Mouse (Mus musculus): ENCODE data around the gene Igfbp3.

Igfbp3 gene

GRCm38 (mm10) chr11:7210343-7210742, 3.4 kb downstream of the Igfbp3 start:
- peak; percentile 59 to 75 for DNase-seq

- no peak for DNase-seq
Observed at GRCm38 (mm10) chr11:7203846-7204245, 9.9 kb downstream of the Igfbp3 start.

- DNase-seq, result no peak
Observed at GRCm38 (mm10) chr11:7202206-7202605, 11.5 kb downstream of the Igfbp3 start.

- DNase-seq, result no peak
Observed at GRCm38 (mm10) chr11:7200393-7200783, 13.3 kb downstream of the Igfbp3 start.

GRCm38 (mm10) chr11:7199736-7200392, 13.9 kb downstream of the Igfbp3 start:
- peak; percentile 48 to 52 for DNase-seq

- no peak for DNase-seq
Observed at GRCm38 (mm10) chr11:7198481-7199256, 15.1 kb downstream of the Igfbp3 start.

GRCm38 (mm10) chr11:7198006-7198405, 15.7 kb downstream of the Igfbp3 start:
- DNase-seq, result no peak

GRCm38 (mm10) chr11:7197491-7197941, 16.2 kb downstream of the Igfbp3 start, which contains the start of gene Igfbp1:
Gene Igfbp1 (plus strand): TSS chr11:7197782.
- peak; percentile 75 to 85 for DNase-seq

- DNase-seq, result no peak
Observed at GRCm38 (mm10) chr11:7195312-7195685, 18.4 kb downstream of the Igfbp3 start.

- DNase-seq, result no peak
Observed at GRCm38 (mm10) chr11:7194432-7195311, 19.1 kb downstream of the Igfbp3 start.

GRCm38 (mm10) chr11:7193134-7193533, 20.6 kb downstream of the Igfbp3 start:
- DNase-seq, result no peak

GRCm38 (mm10) chr11:7192710-7193109, 21.0 kb downstream of the Igfbp3 start:
- DNase-seq, result no peak

GRCm38 (mm10) chr11:7188469-7188868, 25.3 kb downstream of the Igfbp3 start, which contains the start of gene Gm11985:
Gene Gm11985 (minus strand): TSS chr11:7188569.
- DNase-seq, result no peak

GRCm38 (mm10) chr11:7187472-7187871, 26.3 kb downstream of the Igfbp3 start:
- DNase-seq, result no peak

GRCm38 (mm10) chr11:7184420-7184819, 29.3 kb downstream of the Igfbp3 start:
- DNase-seq, result no peak

- no peak for DNase-seq
Observed at GRCm38 (mm10) chr11:7182409-7183042, 31.2 kb downstream of the Igfbp3 start.

GRCm38 (mm10) chr11:7179276-7179675, 34.4 kb downstream of the Igfbp3 start:
- DNase-seq, result no peak

- no peak for DNase-seq
Observed at GRCm38 (mm10) chr11:7178724-7179123, 35.0 kb downstream of the Igfbp3 start.

GRCm38 (mm10) chr11:7173664-7174063, 40.1 kb downstream of the Igfbp3 start:
- peak; percentile 49 to 81 for DNase-seq

GRCm38 (mm10) chr11:7169645-7170044, 44.1 kb downstream of the Igfbp3 start:
- DNase-seq, result no peak

GRCm38 (mm10) chr11:7164416-7164815, 49.3 kb downstream of the Igfbp3 start:
- no peak for DNase-seq

- peak in 1 of 2 experiments; percentile 29 for DNase-seq
Observed at GRCm38 (mm10) chr11:7161502-7162174, 52.1 kb downstream of the Igfbp3 start.
